Mouse (Mus musculus): ENCODE measurements at regions not wholly inside any gene's neighbourhood (a gene's known extent, or its start where the extent isn't known, plus 50 kb on each side); places are given as distances from the start of the nearest gene placed in this dataset.
"Not testable (repeated sequence)": the region's sequence is repeated elsewhere in the genome, so short reads cannot be mapped to it uniquely, and the experiment has no call there.

GRCm38 (mm10) chr2:160537319-160537719, 108.4 kb upstream of the Top1 start:
- Histone ChIP-seq H3K4me2 (no peak overlapping the region), H3K4me1 (replicated peaks) (peaks cover 12% of the 10 kb centered on the region), H3K9me3 (no peaks in the 10 kb centered on the region), H3K36me3 (no peaks in the 10 kb centered on the region), H3K27me3 (peaks cover 4% of the 10 kb centered on the region; the same call in 1 of the 2 replicates), H3K4me3 (replicated peaks) (no peak overlapping the region), H3K9ac (replicated peaks) (no peak overlapping the region), H3K27ac (no peak overlapping the region)
- 30% methylated on average over 8 of the region's 8 CpGs for WGBS
- ATAC-seq (ENCODE audit: insufficient number of reproducible peaks, insufficient read depth, low FRiP score, low TSS enrichment, low read depth), result no peak

GRCm38 (mm10) chr2:160545527-160545926, 100.2 kb upstream of the Top1 start:
- Histone ChIP-seq H3K27ac (no peak overlapping the region), H3K9me3 (no peaks in the 10 kb centered on the region), H3K27me3 (no peaks in the 10 kb centered on the region), H3K36me3 (no peaks in the 10 kb centered on the region), H3K4me2 (no peak overlapping the region), H3K4me1 (replicated peaks) (peaks cover 23% of the 10 kb centered on the region), H3K9ac (replicated peaks) (no peak overlapping the region), H3K4me3 (replicated peaks) (no peak overlapping the region)
- ATAC-seq (ENCODE audit: insufficient number of reproducible peaks, insufficient read depth, low FRiP score, low TSS enrichment, low read depth), result no peak
- WGBS, result 8% methylated on average over 4 of the region's 4 CpGs

DNA sequence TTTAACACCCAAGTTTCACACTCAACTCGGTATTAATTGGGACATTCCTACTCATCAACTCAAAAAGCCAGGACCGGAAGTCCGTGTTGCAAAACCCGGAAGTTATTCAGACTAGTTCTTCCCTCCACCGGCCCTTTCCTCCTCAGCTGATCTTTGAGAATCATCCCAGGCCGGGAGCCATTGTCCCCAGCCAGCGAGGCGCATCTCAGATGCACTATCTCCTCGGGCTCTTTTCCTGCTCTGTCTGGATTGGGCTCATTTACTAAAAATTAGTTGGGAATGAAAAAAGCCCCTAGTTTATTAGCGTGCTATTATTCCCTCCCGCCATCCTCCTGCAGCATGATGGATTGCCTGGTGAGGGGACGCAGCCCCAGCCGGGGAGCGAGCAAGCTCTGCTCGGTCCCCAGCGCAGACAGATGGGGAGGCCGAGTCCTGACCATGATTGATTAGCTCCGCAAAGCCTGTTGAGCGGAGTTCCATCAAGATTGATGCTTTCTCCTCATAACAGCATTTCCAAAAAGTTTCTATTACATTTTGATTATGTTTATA, 93.5 kb upstream of the Top1 start:
- no peak overlapping the region for H3K9ac ChIP-seq (replicated peaks)
- no peak for ATAC-seq (ENCODE audit: insufficient number of reproducible peaks, insufficient read depth, low FRiP score, low TSS enrichment, low read depth)
- 57% methylated on average over 19 of the region's 19 CpGs for WGBS

DNA sequence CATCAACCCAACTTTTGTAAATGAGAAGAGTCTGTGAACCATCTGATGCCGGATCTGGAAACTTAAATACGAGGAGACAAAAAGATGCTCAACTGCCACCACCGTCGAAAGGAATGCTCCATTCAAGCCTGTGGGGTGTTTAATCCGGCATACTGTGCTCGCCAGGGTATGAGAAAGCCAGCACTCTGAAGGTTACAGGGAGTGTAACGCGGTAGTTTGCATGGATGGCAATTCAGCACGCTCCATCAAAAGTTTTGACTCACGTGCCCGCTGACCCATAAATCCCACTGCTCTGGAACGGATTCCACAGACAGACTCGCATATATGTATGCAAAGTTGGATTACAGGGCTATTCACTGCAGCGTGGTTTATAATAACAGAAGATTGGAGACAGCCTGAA, 84.0 kb upstream of the Top1 start:
- Histone ChIP-seq H3K4me3 (replicated peaks) (no peak overlapping the region), H3K27ac (no peak overlapping the region), H3K27me3 (no peaks in the 10 kb centered on the region), H3K9ac (replicated peaks) (no peak overlapping the region), H3K4me2 (no peak overlapping the region), H3K36me3 (no peaks in the 10 kb centered on the region), H3K4me1 (replicated peaks) (no peaks in the 10 kb centered on the region), H3K9me3 (no peaks in the 10 kb centered on the region)
- WGBS, result 81% methylated on average over 14 of the region's 14 CpGs
- ATAC-seq (ENCODE audit: insufficient number of reproducible peaks, insufficient read depth, low FRiP score, low TSS enrichment, low read depth), result no peak

More for the DNA sequence above, 93.5 kb upstream of the Top1 start:
- 0 out of 2 replicates have a peak, but pooled peaks cover 4% of the 10 kb centered on the region for H3K27me3 ChIP-seq
- no peaks in the 10 kb centered on the region for H3K9me3 ChIP-seq
- peaks cover 5% of the 10 kb centered on the region; the same call in 1 of the 2 replicates for H3K4me1 ChIP-seq (replicated peaks)
- H3K4me2 ChIP-seq, result no peak overlapping the region
- no peak overlapping the region for H3K4me3 ChIP-seq (replicated peaks)
- H3K27ac ChIP-seq, result no peak overlapping the region
- H3K36me3 ChIP-seq, result no peaks in the 10 kb centered on the region

GRCm38 (mm10) chr2:160567813-160568212, 77.9 kb upstream of the Top1 start:
- 86% methylated on average over 4 of the region's 4 CpGs for WGBS
- no peak for ATAC-seq (ENCODE audit: insufficient number of reproducible peaks, insufficient read depth, low FRiP score, low TSS enrichment, low read depth)

GRCm38 (mm10) chr2:160569496-160569895, 76.2 kb upstream of the Top1 start:
- H3K27ac ChIP-seq, result no peak overlapping the region
- ATAC-seq (ENCODE audit: insufficient number of reproducible peaks, insufficient read depth, low FRiP score, low TSS enrichment, low read depth), result no peak
- H3K27me3 ChIP-seq, result peaks cover 3% of the 10 kb centered on the region; the same call in 1 of the 2 replicates
- H3K9ac ChIP-seq (replicated peaks), result no peak overlapping the region
- H3K4me1 ChIP-seq (replicated peaks), result no peaks in the 10 kb centered on the region
- H3K36me3 ChIP-seq, result no peaks in the 10 kb centered on the region
- WGBS, result 88% methylated on average over 5 of the region's 5 CpGs
- no peak overlapping the region for H3K4me2 ChIP-seq
- no peak overlapping the region for H3K4me3 ChIP-seq (replicated peaks)
- no peaks in the 10 kb centered on the region for H3K9me3 ChIP-seq

More at GRCm38 (mm10) chr2:160567813-160568212, 77.9 kb upstream of the Top1 start:
- H3K9me3 ChIP-seq, result no peaks in the 10 kb centered on the region
- no peak overlapping the region for H3K27ac ChIP-seq
- no peaks in the 10 kb centered on the region; the same call in 1 of the 2 replicates for H3K27me3 ChIP-seq
- no peak overlapping the region for H3K4me3 ChIP-seq (replicated peaks)
- no peak overlapping the region for H3K9ac ChIP-seq (replicated peaks)
- H3K4me1 ChIP-seq (replicated peaks), result no peaks in the 10 kb centered on the region
- H3K36me3 ChIP-seq, result no peaks in the 10 kb centered on the region
- H3K4me2 ChIP-seq, result no peak overlapping the region

GRCm38 (mm10) chr2:160578384-160579320, 67.0 kb upstream of the Top1 start:
- H3K9me3 ChIP-seq, result no peaks in the 10 kb centered on the region
- WGBS, result 11% methylated on average over 17 of the region's 17 CpGs
- H3K4me1 ChIP-seq (replicated peaks), result 0 out of 2 replicates have a peak, but pooled peaks cover 4% of the 10 kb centered on the region
- no peak overlapping the region for H3K27ac ChIP-seq
- H3K9ac ChIP-seq (replicated peaks), result no peak overlapping the region
- H3K27me3 ChIP-seq, result peaks cover 64% of the 10 kb centered on the region
- H3K4me2 ChIP-seq, result no peak overlapping the region
- 0 out of 2 replicates have a peak, but pooled peaks have one; percentile 31 for ATAC-seq (ENCODE audit: insufficient number of reproducible peaks, insufficient read depth, low FRiP score, low TSS enrichment, low read depth)
- no peaks in the 10 kb centered on the region for H3K36me3 ChIP-seq
- H3K4me3 ChIP-seq (replicated peaks), result no peak overlapping the region

DNA sequence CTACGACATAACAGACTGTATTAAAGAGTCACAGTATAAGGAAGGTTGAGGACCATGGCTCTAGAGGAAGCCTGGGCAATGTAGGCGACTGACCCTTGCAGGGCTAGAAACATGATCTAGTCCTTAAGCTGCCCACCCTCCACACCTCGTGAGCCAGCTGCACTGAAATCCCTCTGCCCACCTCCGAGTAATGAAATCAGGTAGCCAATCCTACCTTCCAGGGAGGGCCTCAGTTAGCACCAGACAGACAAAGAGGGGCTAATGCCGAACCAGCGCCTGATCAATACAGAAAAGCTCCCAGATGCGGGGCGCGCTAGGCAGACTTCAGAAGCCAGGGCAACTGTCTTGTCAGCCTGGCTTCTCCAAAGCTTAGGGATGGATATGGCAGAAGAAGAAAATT, 65.4 kb upstream of the Top1 start:
- 0 out of 2 replicates have a peak, but pooled peaks cover 4% of the 10 kb centered on the region for H3K4me1 ChIP-seq (replicated peaks)
- H3K9me3 ChIP-seq, result no peaks in the 10 kb centered on the region
- H3K4me2 ChIP-seq, result no peak overlapping the region
- H3K27ac ChIP-seq, result no peak overlapping the region
- no peak overlapping the region for H3K9ac ChIP-seq (replicated peaks)
- peaks cover 80% of the 10 kb centered on the region for H3K27me3 ChIP-seq
- 22% methylated on average over 9 of the region's 9 CpGs for WGBS
- no peak for ATAC-seq (ENCODE audit: insufficient number of reproducible peaks, insufficient read depth, low FRiP score, low TSS enrichment, low read depth)
- H3K4me3 ChIP-seq (replicated peaks), result no peak overlapping the region
- H3K36me3 ChIP-seq, result no peaks in the 10 kb centered on the region

DNA sequence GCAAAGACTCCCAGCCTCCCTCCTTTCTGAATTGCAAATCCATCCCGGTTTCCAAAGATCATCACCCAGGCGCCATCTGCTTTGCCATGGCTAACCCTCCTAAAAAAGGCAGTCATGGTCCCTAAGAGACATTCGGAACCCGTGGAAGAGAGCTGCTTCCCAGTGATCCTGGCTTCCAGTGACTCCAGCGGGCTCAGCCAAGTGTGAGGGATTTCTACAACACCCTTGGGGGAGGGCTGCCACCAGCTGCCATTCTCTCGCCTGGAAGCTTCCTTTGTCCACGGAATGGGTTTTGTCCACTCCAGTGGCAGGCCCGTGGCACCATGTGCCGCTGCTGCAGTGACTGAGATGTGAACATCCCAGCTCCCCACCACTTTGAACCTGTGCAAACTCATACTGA, 64.7 kb upstream of the Top1 start:
- no peak overlapping the region for H3K4me3 ChIP-seq (replicated peaks)
- no peaks in the 10 kb centered on the region for H3K36me3 ChIP-seq
- no peaks in the 10 kb centered on the region for H3K9me3 ChIP-seq

GRCm38 (mm10) chr2:160583034-160583433, 62.7 kb upstream of the Top1 start:
- 97% methylated on average over 19 of the region's 19 CpGs for WGBS
- not testable (repeated sequence) for H3K27ac ChIP-seq, H3K36me3 ChIP-seq

More for the DNA sequence above, 64.7 kb upstream of the Top1 start:
- Histone ChIP-seq H3K4me2 (no peak overlapping the region), H3K9ac (replicated peaks) (no peak overlapping the region), H3K27me3 (peaks cover 82% of the 10 kb centered on the region), H3K27ac (no peak overlapping the region), H3K4me1 (replicated peaks) (0 out of 2 replicates have a peak, but pooled peaks cover 4% of the 10 kb centered on the region)
- WGBS, result 6% methylated on average over 9 of the region's 9 CpGs
- ATAC-seq (ENCODE audit: insufficient number of reproducible peaks, insufficient read depth, low FRiP score, low TSS enrichment, low read depth), result no peak

DNA sequence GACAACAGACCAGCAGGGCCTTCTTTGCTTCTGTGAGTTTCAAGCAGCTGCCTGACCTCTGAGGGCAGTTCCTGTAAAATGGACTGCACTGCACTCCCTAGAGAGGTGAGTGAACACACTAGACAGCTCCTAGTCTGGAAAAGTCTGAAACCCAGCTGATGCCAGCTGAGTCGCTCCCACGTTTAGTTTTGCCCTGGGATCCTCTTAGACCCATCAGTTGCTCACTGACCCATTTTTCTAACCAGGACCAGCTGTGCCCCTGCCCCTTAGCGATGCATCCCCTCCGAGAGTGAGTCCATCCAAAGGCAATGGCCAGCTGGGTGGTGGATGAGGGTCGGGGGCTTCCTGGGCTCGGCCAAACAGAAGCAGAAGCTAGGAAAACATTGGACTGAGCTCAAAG, 62.2 kb upstream of the Top1 start:
- Histone ChIP-seq H3K27ac (no peak overlapping the region), H3K9ac (replicated peaks) (no peak overlapping the region), H3K4me1 (replicated peaks) (0 out of 2 replicates have a peak, but pooled peaks cover 4% of the 10 kb centered on the region), H3K4me2 (no peak overlapping the region), H3K4me3 (replicated peaks) (no peak overlapping the region), H3K27me3 (peaks cover 64% of the 10 kb centered on the region), H3K36me3 (no peaks in the 10 kb centered on the region), H3K9me3 (no peaks in the 10 kb centered on the region)
- no peak for ATAC-seq (ENCODE audit: insufficient number of reproducible peaks, insufficient read depth, low FRiP score, low TSS enrichment, low read depth)
- 56% methylated on average over 6 of the region's 6 CpGs for WGBS

More at GRCm38 (mm10) chr2:160583034-160583433, 62.7 kb upstream of the Top1 start:
- peaks cover 68% of the 10 kb centered on the region for H3K27me3 ChIP-seq
- not testable (repeated sequence) for H3K4me1 ChIP-seq (replicated peaks); H3K9ac ChIP-seq (replicated peaks); H3K9me3 ChIP-seq; ATAC-seq (ENCODE audit: insufficient number of reproducible peaks, insufficient read depth, low FRiP score, low TSS enrichment, low read depth); H3K4me2 ChIP-seq; H3K4me3 ChIP-seq (replicated peaks)

Data from limb, embryonic 12.5 days (tissue).